Mouse (Mus musculus) mouse embryonic stem cell (cell line): ENCODE measurements around the gene Tceal3.
"Not testable (repeated sequence)": the region's sequence is repeated elsewhere in the genome, so short reads cannot be mapped to it uniquely, and the experiment has no call there.

Experiments
- in situ Hi-C, 2 experiments: fragments of 300-500 bp; cut with MboI; formaldehyde crosslinking; loops; 1 replicate in 1 of 2; 3 replicates in 1 of 2; pipeline ENCODE4 v1.14.3; 2019 to 2020; ENCODE audit warnings: low sequenced_read_pairs in 2 of 2, low pct_unique_long_range_greater_than_20kb in 1 of 2, mixed read lengths in 1 of 2; ENCODE audit not compliant: unreplicated experiment in 1 of 2

The Tceal3 gene

GRCm38 (mm10) chrX:136590199-136590896, at the start of gene Tceal3:
Gene Tceal3, plus strand, starts transcription at chrX:136590842.
- in situ Hi-C loops, result no loop called here

GRCm38 (mm10) chrX:136543956-136544355, 46.7 kb upstream of the Tceal3 start, which contains the start of gene Kir3dl2:
Gene Kir3dl2, minus strand, starts transcription at chrX:136544056.
- in situ Hi-C loops, result not testable (repeated sequence)

GRCm38 (mm10) chrX:136569094-136569493, 21.5 kb upstream of the Tceal3 start:
- in situ Hi-C loops, result not testable (repeated sequence)

GRCm38 (mm10) chrX:136584617-136585016, 6.0 kb upstream of the Tceal3 start:
- in situ Hi-C loops, result no loop called here

GRCm38 (mm10) chrX:136590897-136591257, 235 bp downstream of the Tceal3 start:
- in situ Hi-C loops, result no loop called here

- in situ Hi-C loops, result no loop called here
These were observed 8.8 kb downstream of the Tceal3 start for GRCm38 (mm10) chrX:136599416-136599815.

- in situ Hi-C loops, result loop anchor here in 1 of 2 experiments (25.0 kb wide), 1 partner anchor 230 kb away; no protein-coding TSS in a partner anchor
These were observed 16.3 kb downstream of the Tceal3 start for GRCm38 (mm10) chrX:136606951-136607350.

- in situ Hi-C loops, result loop anchor here in 1 of 2 experiments (25.0 kb wide), 1 partner anchor 230 kb away; no protein-coding TSS in a partner anchor
These were observed 16.8 kb downstream of the Tceal3 start for GRCm38 (mm10) chrX:136607395-136607794.

- in situ Hi-C loops, result loop anchor here in 1 of 2 experiments (25.0 kb wide), 1 partner anchor 226 kb away; no protein-coding TSS in a partner anchor
These were observed 20.7 kb downstream of the Tceal3 start for GRCm38 (mm10) chrX:136611346-136611745.

GRCm38 (mm10) chrX:136615889-136616288, 25.2 kb downstream of the Tceal3 start:
- in situ Hi-C loops, result loop anchor here in 1 of 2 experiments (25.0 kb wide), 1 partner anchor 221 kb away; no protein-coding TSS in a partner anchor

GRCm38 (mm10) chrX:136624905-136625569, 34.4 kb downstream of the Tceal3 start:
- in situ Hi-C loops, result loop anchor here in 1 of 2 experiments (10.0 to 25.0 kb wide), 2 partner anchors 100 to 212 kb away; no protein-coding TSS in a partner anchor

- in situ Hi-C loops, result loop anchor here in 1 of 2 experiments (10.0 kb wide), 1 partner anchor 99 kb away; no protein-coding TSS in a partner anchor
These were observed 35.3 kb downstream of the Tceal3 start for GRCm38 (mm10) chrX:136625959-136626358.

GRCm38 (mm10) chrX:136635116-136635515, 44.5 kb downstream of the Tceal3 start:
- in situ Hi-C loops, result no loop called here

- in situ Hi-C loops, result no loop called here
These were observed 49.1 kb downstream of the Tceal3 start for GRCm38 (mm10) chrX:136639754-136640153.

- in situ Hi-C loops, result not testable (repeated sequence)
These were observed 55.2 kb downstream of the Tceal3 start for GRCm38 (mm10) chrX:136645857-136646256.

GRCm38 (mm10) chrX:136666281-136666706, 75.7 kb downstream of the Tceal3 start:
- in situ Hi-C loops, result no loop called here

- in situ Hi-C loops, result not testable (repeated sequence)
These were observed 76.3 kb downstream of the Tceal3 start for GRCm38 (mm10) chrX:136666762-136667464.

- in situ Hi-C loops, result no loop called here
These were observed 78.2 kb downstream of the Tceal3 start for GRCm38 (mm10) chrX:136668794-136669193.

GRCm38 (mm10) chrX:136680989-136681388, 90.3 kb downstream of the Tceal3 start:
- in situ Hi-C loops, result no loop called here
